Comparison of ENCODE assay signal across 15 mouse cellular contexts in genomic region chr1:177148746-177149145, GRCm38 (mm10).
DNase-seq lines count a peak whose midpoint lies in the region; ATAC-seq lines count a peak whose summit lies in the region.
"Had no signal": no experiment of that assay in that cellular context is flagged by ENCODE, and none has a peak within 500 bp of the region (broad histone marks: within the 10 kb centered on the region; RNA-seq: fewer than 3 reads in every experiment).

No protein-coding gene starts in this region.

- 0 out of 2 replicates have a peak overlapping the region, but pooled peaks have one; percentile 4 for H3K4me3 ChIP-seq in midbrain, embryonic 10.5 days
- H3K4me3 ChIP-seq in midbrain, embryonic 15.5 days = no peak overlapping the region
- no peak overlapping the region for H3K4me3 ChIP-seq in forebrain, embryonic 10.5 days
- no peak overlapping the region for H3K4me3 ChIP-seq in forebrain, embryonic 15.5 days
- H3K4me3 ChIP-seq: embryonic facial prominence, embryonic 15.5 days; lung, embryonic 15.5 days had no signal

- no peak for DNase-seq in midbrain, embryonic 10.5 days (ENCODE audit: low spot score)
- no peak for DNase-seq in forebrain, embryonic 10.5 days (ENCODE audit: extremely low spot score, low spot score)
- peak; percentile 32 for DNase-seq in retina, embryonic 14.5 days (ENCODE audit: low spot score)
- DNase-seq in thymus, postnatal 10 days (ENCODE audit: low spot score in 2 of 2) = no peak
- DNase-seq in thymus, postnatal 0 days (ENCODE audit: low spot score) = no peak
- DNase-seq: adrenal gland, adult 2 months; cerebellum, adult 9-10 months; kidney, adult 2 months; kidney, postnatal 10 days; lung, postnatal 4 days had no signal

- ATAC-seq in midbrain, embryonic 15.5 days (replicated peaks) = no peak
- ATAC-seq in forebrain, embryonic 15.5 days (replicated peaks) = no peak

- no peaks in the 10 kb centered on the region for H3K9me3 ChIP-seq in midbrain, embryonic 10.5 days (replicated peaks)
- H3K9me3 ChIP-seq in midbrain, embryonic 15.5 days = no peaks in the 10 kb centered on the region
- H3K9me3 ChIP-seq in forebrain, embryonic 10.5 days = no peaks in the 10 kb centered on the region
- H3K9me3 ChIP-seq in forebrain, embryonic 15.5 days = no peaks in the 10 kb centered on the region
- H3K9me3 ChIP-seq: embryonic facial prominence, embryonic 15.5 days; lung, embryonic 15.5 days had no signal

- H3K4me1 ChIP-seq in midbrain, embryonic 10.5 days = peaks cover 70% of the 10 kb centered on the region
- peaks cover 14% of the 10 kb centered on the region for H3K4me1 ChIP-seq in midbrain, embryonic 15.5 days
- H3K4me1 ChIP-seq in forebrain, embryonic 10.5 days = peaks cover 57% of the 10 kb centered on the region
- peaks cover 35% of the 10 kb centered on the region for H3K4me1 ChIP-seq in forebrain, embryonic 15.5 days
- H3K4me1 ChIP-seq: lung, embryonic 15.5 days had no signal

- no peaks in the 10 kb centered on the region for H3K36me3 ChIP-seq in midbrain, embryonic 10.5 days
- H3K36me3 ChIP-seq in midbrain, embryonic 15.5 days (replicated peaks) = no peaks in the 10 kb centered on the region
- no peaks in the 10 kb centered on the region for H3K36me3 ChIP-seq in forebrain, embryonic 10.5 days (replicated peaks)
- H3K36me3 ChIP-seq in forebrain, embryonic 15.5 days = no peaks in the 10 kb centered on the region
- H3K36me3 ChIP-seq: embryonic facial prominence, embryonic 15.5 days; lung, embryonic 15.5 days had no signal

- H3K9ac ChIP-seq in midbrain, embryonic 15.5 days = no peak overlapping the region
- H3K9ac ChIP-seq in forebrain, embryonic 15.5 days (replicated peaks) = no peak overlapping the region
- H3K9ac ChIP-seq: embryonic facial prominence, embryonic 15.5 days; liver, embryonic 14.5 days; lung, embryonic 15.5 days had no signal

- no peak overlapping the region for H3K4me2 ChIP-seq in midbrain, embryonic 15.5 days
- no peak overlapping the region for H3K4me2 ChIP-seq in forebrain, embryonic 15.5 days (replicated peaks)
- H3K4me2 ChIP-seq: embryonic facial prominence, embryonic 15.5 days; lung, embryonic 15.5 days had no signal

- H3K27me3 ChIP-seq in midbrain, embryonic 10.5 days (ENCODE audit: low read depth, poor library complexity, severe bottlenecking) = no peaks in the 10 kb centered on the region
- no peaks in the 10 kb centered on the region for H3K27me3 ChIP-seq in midbrain, embryonic 15.5 days (replicated peaks)
- no peaks in the 10 kb centered on the region for H3K27me3 ChIP-seq in forebrain, embryonic 10.5 days (ENCODE audit: poor library complexity, severe bottlenecking)
- H3K27me3 ChIP-seq in forebrain, embryonic 15.5 days = no peaks in the 10 kb centered on the region
- H3K27me3 ChIP-seq: embryonic facial prominence, embryonic 15.5 days; lung, embryonic 15.5 days had no signal

- peak overlapping the region; percentile 81 for H3K27ac ChIP-seq in midbrain, embryonic 10.5 days (replicated peaks)
- no peak overlapping the region for H3K27ac ChIP-seq in midbrain, embryonic 15.5 days
- H3K27ac ChIP-seq in forebrain, embryonic 10.5 days = peak overlapping the region; percentile 56; the same call in 1 of the 2 replicates
- peak overlapping the region; percentile 72 for H3K27ac ChIP-seq in forebrain, embryonic 15.5 days (replicated peaks)
- H3K27ac ChIP-seq: embryonic facial prominence, embryonic 15.5 days; liver, embryonic 14.5 days; lung, embryonic 15.5 days had no signal

- WGBS in midbrain, embryonic 10.5 days = 45% methylated on average over 2 of the region's 2 CpGs
- 16% methylated on average over 2 of the region's 2 CpGs for WGBS in midbrain, embryonic 15.5 days
- 55% methylated on average over 2 of the region's 2 CpGs for WGBS in forebrain, embryonic 10.5 days
- WGBS in forebrain, embryonic 15.5 days = 18% methylated on average over 2 of the region's 2 CpGs
